Mouse (Mus musculus) cerebellum, adult 2 months (tissue): ENCODE data around the gene Cnot1. TPM values are rescaled to one million over a fixed set of nuclear protein-coding genes. Genes with fewer than 3 reads are reported as not detected.

Source experiments
- DNase-seq, 2 experiments: peaks; one replicate each; pipeline ENCODE4 v3.0.0; 2021
- H3K27ac ChIP-seq: fragments of 200-500 bp; 2 replicates; pipeline ENCODE4 v1.5.1; 2012; ENCODE audit warnings: low read length, control low read depth, inconsistent platforms; ENCODE audit not compliant: insufficient read depth
- H3K27me3 ChIP-seq: fragments of 200-500 bp; 2 replicates; pipeline ENCODE4 v1.6.1; 2012; ENCODE audit warnings: inconsistent platforms, mild to moderate bottlenecking, low read length, moderate library complexity; ENCODE audit not compliant: control insufficient read depth, insufficient read depth
- H3K4me1 ChIP-seq: fragments of 200-500 bp; 2 replicates; pipeline ENCODE4 v1.6.1; 2011; ENCODE audit warnings: low read length; ENCODE audit not compliant: control insufficient read depth, insufficient read depth
- H3K4me3 ChIP-seq: fragments of 200-500 bp; replicated peaks from 2 replicates; pipeline ENCODE3; 2011; ENCODE audit warnings: mild to moderate bottlenecking, low read depth, low read length, control low read depth; ENCODE audit not compliant: insufficient read depth
- CTCF ChIP-seq: fragments of 200-500 bp; IDR thresholded peaks from 2 replicates; pipeline ENCODE4 v1.5.1; 2011; ENCODE audit warnings: low read depth, mild to moderate bottlenecking, control low read depth, low read length, moderate library complexity, borderline replicate concordance; ENCODE audit not compliant: insufficient read depth
- POLR2A ChIP-seq: fragments of 200-500 bp; IDR thresholded peaks from 2 replicates; pipeline ENCODE4 v1.6.1; 2011; ENCODE audit warnings: low read length, control low read depth, borderline replicate concordance; ENCODE audit not compliant: insufficient read depth
- WGBS: fragments of 180-500 bp; shearing (Covaris S2); methylation state at CpG from one replicate; pipeline ENCODE4 v1.1.7; 2018; 5-methylcytosine and 5-hydroxymethylcytosine counted together
- polyA plus RNA-seq: library from polyadenylated mRNA; depleted of rRNA; stranded (reverse); fragments of >200 nt; gene quantifications from 2 replicates; pipeline ENCODE4 v1.2.3, GENCODE M21; 2012

The Cnot1 gene
- polyA plus RNA-seq, 1 experiment = 64.8 TPM

DNA sequence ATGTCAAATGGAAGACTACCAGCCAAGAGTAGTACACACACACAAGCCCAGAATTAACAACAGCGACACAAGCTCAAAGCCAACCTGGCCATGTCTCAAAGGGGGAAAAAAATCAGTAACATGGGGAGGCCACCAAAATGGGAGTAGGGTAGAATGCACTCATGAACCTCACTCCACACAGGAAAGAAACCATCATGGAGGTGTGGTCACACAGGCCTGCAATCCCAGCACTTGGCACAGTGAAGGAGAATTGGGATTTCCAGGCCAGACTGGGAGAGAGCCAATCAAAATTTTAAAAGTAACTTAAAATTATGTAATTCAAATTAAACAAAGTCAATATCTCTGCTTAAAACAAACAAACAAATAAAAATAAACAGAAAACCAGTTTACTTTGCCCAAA, 55.3 kb downstream of the Cnot1 start:
- no peak overlapping the region for H3K27ac ChIP-seq
- H3K4me1 ChIP-seq = no peaks in the 10 kb centered on the region
- TF ChIP-seq POLR2A (no peak), CTCF (no peak)
- H3K4me3 ChIP-seq = no peak overlapping the region
- DNase-seq = no peak
- no peaks in the 10 kb centered on the region for H3K27me3 ChIP-seq
- 94% methylated on average over 1 of the region's 1 CpGs for WGBS

DNA sequence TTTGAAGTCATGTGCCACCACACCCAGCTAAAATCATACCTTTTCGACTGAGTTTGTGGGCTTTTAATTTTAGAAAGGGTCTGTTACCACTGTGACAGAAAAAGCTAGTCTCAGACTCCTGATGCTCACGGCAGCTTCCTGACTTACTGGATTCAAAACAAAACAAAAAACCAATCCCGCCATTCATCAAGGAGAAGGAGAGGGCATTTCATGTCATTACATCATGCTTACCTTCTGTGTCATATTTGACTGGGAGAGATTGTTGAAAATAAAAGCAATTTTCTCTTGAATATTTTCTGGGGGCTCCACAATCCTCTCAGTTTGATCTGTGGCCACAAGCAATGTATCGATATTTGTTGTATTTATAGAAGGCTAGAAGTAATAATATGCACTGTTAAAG, 59.2 kb downstream of the Cnot1 start:
- WGBS = 95% methylated on average over 4 of the region's 4 CpGs
- no peak overlapping the region for H3K27ac ChIP-seq
- no peaks in the 10 kb centered on the region for H3K4me1 ChIP-seq
- H3K4me3 ChIP-seq = no peak overlapping the region
- H3K27me3 ChIP-seq = no peaks in the 10 kb centered on the region
- TF ChIP-seq POLR2A (no peak), CTCF (no peak)
- DNase-seq = no peak

- H3K27me3 ChIP-seq = no peaks in the 10 kb centered on the region
- H3K27ac ChIP-seq = no peak overlapping the region
- no peak overlapping the region for H3K4me3 ChIP-seq
- no peak for DNase-seq
- 84% methylated on average over 7 of the region's 7 CpGs for WGBS
- TF ChIP-seq POLR2A = no peak
- TF ChIP-seq CTCF = no peak
- H3K4me1 ChIP-seq = no peaks in the 10 kb centered on the region
Measured at GRCm38 (mm10) chr8:95741732-95742131, 65.5 kb downstream of the Cnot1 start.

GRCm38 (mm10) chr8:95738596-95738995, 68.7 kb downstream of the Cnot1 start:
- 62% methylated on average over 7 of the region's 7 CpGs for WGBS
- TF ChIP-seq POLR2A = no peak
- Histone ChIP-seq H3K27ac (no peak overlapping the region), H3K4me1 (no peaks in the 10 kb centered on the region), H3K4me3 (no peak overlapping the region), H3K27me3 (no peaks in the 10 kb centered on the region)
- no peak for DNase-seq

DNA sequence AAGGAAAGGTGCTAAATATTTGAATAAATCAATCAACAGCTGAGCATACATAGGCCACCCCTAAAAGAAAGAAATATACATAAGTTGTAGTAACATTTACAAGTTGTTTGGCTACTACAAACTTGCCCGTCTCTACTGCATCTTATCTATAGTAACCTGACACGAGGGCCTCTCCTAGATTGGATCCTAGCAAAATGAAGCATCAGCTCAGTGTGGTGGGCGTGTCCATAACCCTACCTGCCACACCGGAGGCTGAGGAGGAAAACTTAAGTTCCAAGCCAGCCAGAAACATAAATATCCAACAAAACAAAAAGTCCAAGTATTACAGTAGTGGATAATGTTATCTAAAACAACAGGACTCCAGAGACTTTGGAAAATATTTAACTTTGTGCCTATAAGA, 79.6 kb downstream of the Cnot1 start:
- DNase-seq = no peak
- WGBS = 91% methylated on average over 4 of the region's 4 CpGs
- no peak for TF ChIP-seq CTCF
- TF ChIP-seq POLR2A = no peak
- Histone ChIP-seq H3K27ac (no peak overlapping the region), H3K27me3 (no peaks in the 10 kb centered on the region; the same call in 1 of the 2 replicates), H3K4me3 (no peak overlapping the region), H3K4me1 (no peaks in the 10 kb centered on the region)

GRCm38 (mm10) chr8:95716546-95717335, 90.5 kb downstream of the Cnot1 start:
- WGBS = 16% methylated on average over 21 of the region's 21 CpGs
- TF ChIP-seq CTCF = no peak
- TF ChIP-seq POLR2A = 0 out of 2 replicates have a peak, but pooled peaks have one; percentile 13
- H3K27me3 ChIP-seq = no peaks in the 10 kb centered on the region
- no peak for DNase-seq
- no peak overlapping the region for H3K27ac ChIP-seq
- peak overlapping the region; percentile 53 for H3K4me3 ChIP-seq
- H3K4me1 ChIP-seq = no peaks in the 10 kb centered on the region

- TF ChIP-seq POLR2A (0 out of 2 replicates have a peak, but pooled peaks have one; percentile 32), CTCF (no peak)
- peak; percentile 84 to 85 for DNase-seq
Measured at GRCm38 (mm10) chr8:95715676-95716531, 91.4 kb downstream of the Cnot1 start, which contains the start of gene Setd6. Gene Setd6, plus strand, starts transcription at chr8:95715881.

DNA sequence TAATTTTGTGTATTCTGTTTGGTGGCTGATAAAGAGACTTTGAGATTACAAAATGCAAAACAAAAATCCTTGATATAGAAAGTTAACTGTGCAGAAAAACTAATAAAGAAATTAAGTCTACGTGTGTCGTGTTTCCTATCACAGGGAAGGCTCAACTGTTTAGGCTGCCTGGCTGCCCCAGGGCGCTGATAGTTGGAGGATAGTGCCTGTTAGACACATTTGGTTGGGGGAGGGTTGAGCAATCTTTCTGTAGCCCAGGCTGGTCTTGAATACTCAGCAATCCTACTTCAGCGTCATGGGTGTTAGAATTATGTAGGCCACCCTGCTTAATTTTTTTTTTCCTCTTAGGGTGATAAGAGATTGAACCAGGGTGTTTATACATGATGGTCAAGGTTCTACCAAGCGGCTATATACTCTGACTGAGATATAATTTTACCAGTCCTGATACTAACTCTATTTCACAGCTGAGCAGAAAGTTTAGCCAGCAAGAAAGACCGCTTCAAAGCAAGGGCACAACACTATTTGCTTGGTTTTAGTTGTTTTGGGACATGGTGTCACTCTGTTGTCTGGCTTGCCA, 92.3 kb downstream of the Cnot1 start:
- H3K27ac ChIP-seq = no peak overlapping the region
- WGBS = 87% methylated on average over 6 of the region's 6 CpGs
- H3K4me1 ChIP-seq = no peaks in the 10 kb centered on the region
- no peak overlapping the region for H3K4me3 ChIP-seq
- TF ChIP-seq POLR2A = no peak
- no peak for TF ChIP-seq CTCF
- DNase-seq = no peak
- H3K27me3 ChIP-seq = no peaks in the 10 kb centered on the region

More at GRCm38 (mm10) chr8:95715676-95716531, 91.4 kb downstream of the Cnot1 start, which contains the start of gene Setd6:
- under 1% methylated on average over 79 of the region's 79 CpGs for whole genome bisulfite sequencing
- H3K27me3 ChIP-seq = no peaks in the 10 kb centered on the region
- H3K4me1 ChIP-seq = no peaks in the 10 kb centered on the region
- H3K4me3 ChIP-seq = peak within 1 kb of the TSS; percentile 53
- H3K27ac ChIP-seq = peak within 1 kb of the TSS; percentile 2; the same call in 1 of the 2 replicates
